20 mouse cellular contexts compared by ENCODE assay signal in the genomic region with DNA sequence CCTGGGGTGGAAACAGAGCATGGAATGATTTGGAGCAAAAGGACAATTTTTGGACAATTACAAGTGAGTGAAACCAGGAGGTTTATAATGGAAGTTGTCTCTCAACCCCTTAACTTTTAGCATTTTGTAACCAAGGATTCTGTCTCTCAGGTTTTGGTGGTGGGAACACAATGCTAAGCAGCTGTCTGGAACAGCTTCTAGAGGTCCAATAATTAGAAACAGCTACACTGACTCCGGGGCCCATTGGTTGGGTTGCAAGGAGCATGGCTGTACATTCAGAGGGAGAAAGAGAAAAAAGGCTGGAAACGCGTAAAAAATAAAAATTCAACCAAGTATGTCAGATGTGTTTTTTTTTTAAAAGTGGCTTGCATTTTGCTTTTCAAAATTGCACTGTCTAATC. TPM values are rescaled to one million over a fixed set of nuclear protein-coding genes. Genes with fewer than 3 reads are reported as not detected.
A peak's percentile ranks its signal among the peaks of the same experiment; 100 is the strongest.
DNase-seq lines count a peak whose midpoint lies in the region; ATAC-seq lines count a peak whose summit lies in the region.
"Had no signal": no experiment of that assay in that cellular context is flagged by ENCODE, and none has a peak within 500 bp of the region (broad histone marks: within the 10 kb centered on the region; RNA-seq: fewer than 3 reads in every experiment).

No protein-coding gene starts in this region.

- no peak for ATAC-seq in embryonic facial prominence, embryonic 13.5 days (ENCODE audit: insufficient number of reproducible peaks, insufficient read depth, low FRiP score, low TSS enrichment, low read depth)
- ATAC-seq in limb, embryonic 15.5 days (ENCODE audit: insufficient number of reproducible peaks, low FRiP score, low TSS enrichment, low read depth), result no peak
- ATAC-seq in forebrain, embryonic 14.5 days, result no peak
- ATAC-seq: activated CD4-positive, CD25-positive, alpha-beta regulatory T cell, adult 4 months; forebrain, embryonic 13.5 days; intestine, embryonic 16.5 days; Patski had no signal

- peaks cover 19% of the 10 kb centered on the region for H3K4me1 ChIP-seq in embryonic facial prominence, embryonic 10.5 days
- peaks cover 35% of the 10 kb centered on the region for H3K4me1 ChIP-seq in embryonic facial prominence, embryonic 13.5 days
- H3K4me1 ChIP-seq in limb, embryonic 10.5 days, result peaks cover 18% of the 10 kb centered on the region
- H3K4me1 ChIP-seq in limb, embryonic 15.5 days, result peaks cover 16% of the 10 kb centered on the region
- no peaks in the 10 kb centered on the region for H3K4me1 ChIP-seq in forebrain, embryonic 14.5 days (ENCODE audit: control insufficient read depth, insufficient read depth, low read length)
- H3K4me1 ChIP-seq: forebrain, embryonic 13.5 days; heart, embryonic 12.5 days; hindbrain, embryonic 10.5 days had no signal

- no peak overlapping the region for H3K4me3 ChIP-seq in embryonic facial prominence, embryonic 10.5 days
- H3K4me3 ChIP-seq in embryonic facial prominence, embryonic 13.5 days, result no peak overlapping the region
- H3K4me3 ChIP-seq in limb, embryonic 10.5 days, result no peak overlapping the region
- no peak overlapping the region for H3K4me3 ChIP-seq in limb, embryonic 15.5 days
- H3K4me3 ChIP-seq in forebrain, embryonic 14.5 days (ENCODE audit: low read depth, low read length), result no peak overlapping the region
- H3K4me3 ChIP-seq: forebrain, embryonic 13.5 days; heart, embryonic 12.5 days; hindbrain, embryonic 10.5 days had no signal

- H3K9me3 ChIP-seq in embryonic facial prominence, embryonic 10.5 days, result no peaks in the 10 kb centered on the region
- H3K9me3 ChIP-seq in embryonic facial prominence, embryonic 13.5 days, result no peaks in the 10 kb centered on the region
- H3K9me3 ChIP-seq in limb, embryonic 10.5 days (replicated peaks), result no peaks in the 10 kb centered on the region
- H3K9me3 ChIP-seq in limb, embryonic 15.5 days, result no peaks in the 10 kb centered on the region
- no peaks in the 10 kb centered on the region for H3K9me3 ChIP-seq in forebrain, embryonic 14.5 days (replicated peaks; ENCODE audit: control insufficient read depth, low read length)
- H3K9me3 ChIP-seq: forebrain, embryonic 13.5 days; heart, embryonic 12.5 days; hindbrain, embryonic 10.5 days had no signal

- H3K27ac ChIP-seq in embryonic facial prominence, embryonic 10.5 days (replicated peaks), result no peak overlapping the region
- peak overlapping the region; percentile 84 for H3K27ac ChIP-seq in embryonic facial prominence, embryonic 13.5 days
- 0 out of 2 replicates have a peak overlapping the region, but pooled peaks have one; percentile 25 for H3K27ac ChIP-seq in limb, embryonic 10.5 days
- peak overlapping the region; percentile 48 for H3K27ac ChIP-seq in limb, embryonic 15.5 days
- H3K27ac ChIP-seq in forebrain, embryonic 14.5 days (ENCODE audit: low read depth, low read length), result no peak overlapping the region
- H3K27ac ChIP-seq: forebrain, embryonic 13.5 days; hindbrain, embryonic 10.5 days; hindbrain, embryonic 14.5 days had no signal

- peak; percentile 36 for DNase-seq in embryonic facial prominence, embryonic 10.5 days (ENCODE audit: low spot score)
- DNase-seq in limb, embryonic 10.5 days (ENCODE audit: low spot score), result no peak
- no peak for DNase-seq in cerebellum, postnatal 4 days (ENCODE audit: low spot score in 2 of 2)
- no peak for DNase-seq in cerebellum, adult 8-10 months
- DNase-seq in forebrain, embryonic 14.5 days (ENCODE audit: low spot score), result no peak
- DNase-seq: adrenal gland, postnatal 25 days; cerebellum, adult 18-20 months; cerebellum, postnatal 10 days; gastrocnemius, postnatal 14 days had no signal

- H3K27me3 ChIP-seq in embryonic facial prominence, embryonic 10.5 days (replicated peaks; ENCODE audit: low read depth, poor library complexity, severe bottlenecking), result peaks cover 16% of the 10 kb centered on the region
- peaks cover 15% of the 10 kb centered on the region for H3K27me3 ChIP-seq in embryonic facial prominence, embryonic 13.5 days
- H3K27me3 ChIP-seq in limb, embryonic 10.5 days (ENCODE audit: low read depth, poor library complexity, severe bottlenecking), result peaks cover 23% of the 10 kb centered on the region
- peaks cover 1% of the 10 kb centered on the region for H3K27me3 ChIP-seq in limb, embryonic 15.5 days
- H3K27me3 ChIP-seq in forebrain, embryonic 14.5 days (replicated peaks; ENCODE audit: control insufficient read depth, insufficient read depth, low read length), result no peaks in the 10 kb centered on the region
- H3K27me3 ChIP-seq: Patski had no signal

- H3K9ac ChIP-seq in embryonic facial prominence, embryonic 13.5 days, result no peak overlapping the region
- no peak overlapping the region for H3K9ac ChIP-seq in limb, embryonic 15.5 days
- no peak overlapping the region for H3K9ac ChIP-seq in forebrain, embryonic 14.5 days (ENCODE audit: low read length)
- H3K9ac ChIP-seq: forebrain, embryonic 13.5 days; heart, embryonic 12.5 days; hindbrain, embryonic 14.5 days had no signal

- 68% methylated on average over 3 of the region's 3 CpGs for WGBS in embryonic facial prominence, embryonic 10.5 days
- WGBS in embryonic facial prominence, embryonic 13.5 days, result 24% methylated on average over 3 of the region's 3 CpGs
- 63% methylated on average over 3 of the region's 3 CpGs for WGBS in limb, embryonic 10.5 days
- WGBS in limb, embryonic 15.5 days, result 26% methylated on average over 3 of the region's 3 CpGs
- WGBS in forebrain, embryonic 14.5 days, result 90% methylated on average over 3 of the region's 3 CpGs

- H3K36me3 ChIP-seq in embryonic facial prominence, embryonic 10.5 days (replicated peaks), result no peaks in the 10 kb centered on the region
- H3K36me3 ChIP-seq in embryonic facial prominence, embryonic 13.5 days, result no peaks in the 10 kb centered on the region
- no peaks in the 10 kb centered on the region for H3K36me3 ChIP-seq in limb, embryonic 10.5 days
- H3K36me3 ChIP-seq in limb, embryonic 15.5 days, result no peaks in the 10 kb centered on the region
- H3K36me3 ChIP-seq in forebrain, embryonic 14.5 days (ENCODE audit: control insufficient read depth, insufficient read depth, low read length), result no peaks in the 10 kb centered on the region
- H3K36me3 ChIP-seq: heart, embryonic 12.5 days; hindbrain, embryonic 10.5 days had no signal

- peak overlapping the region; percentile 29; the same call in 1 of the 2 replicates for H3K4me2 ChIP-seq in embryonic facial prominence, embryonic 13.5 days
- H3K4me2 ChIP-seq in limb, embryonic 15.5 days, result no peak overlapping the region
- no peak overlapping the region for H3K4me2 ChIP-seq in forebrain, embryonic 14.5 days (ENCODE audit: low read length)
- H3K4me2 ChIP-seq: forebrain, embryonic 13.5 days; heart, embryonic 12.5 days; hindbrain, embryonic 14.5 days had no signal

RNA-seq across cellular contexts. Expression of a gene that starts 40.4 kb away (rescaled TPM):
- 2.6 and 4.9 TPM in 2 replicates for polyA plus RNA-seq in embryonic facial prominence, embryonic 10.5 days (2016; fragmentation: Nextera tagmentation; extraction: Ambion mirVana)
- polyA plus RNA-seq in embryonic facial prominence, embryonic 13.5 days (2015; fragmentation: Nextera tagmentation; extraction: Ambion mirVana), result 0.63 and 0.76 TPM in 2 replicates
- polyA plus RNA-seq in limb, embryonic 10.5 days (2016; fragmentation: Nextera tagmentation; extraction: Ambion mirVana), result 1.1 and 1.2 TPM in 2 replicates
- 0.56 and 0.61 TPM in 2 replicates for polyA plus RNA-seq in limb, embryonic 15.5 days (2015; fragmentation: Nextera tagmentation; extraction: Ambion mirVana)
- polyA plus RNA-seq in forebrain, embryonic 14.5 days (2014; fragmentation: Nextera tagmentation; extraction: Ambion mirVana), result 2.3 and 2.8 TPM in 2 replicates
- polyA plus RNA-seq: activated CD4-positive, CD25-positive, alpha-beta regulatory T cell, adult 4 months; frontal cortex, adult 2 months; heart, embryonic 16.5 days had no signal

RNA-seq across cellular contexts. Expression of a gene that starts 50.5 kb away (rescaled TPM):
- polyA plus RNA-seq in embryonic facial prominence, embryonic 10.5 days (2016; fragmentation: Nextera tagmentation; extraction: Ambion mirVana), result 3.6 and 4.0 TPM in 2 replicates
- 4.6 and 5.4 TPM in 2 replicates for polyA plus RNA-seq in embryonic facial prominence, embryonic 13.5 days (2015; fragmentation: Nextera tagmentation; extraction: Ambion mirVana)
- polyA plus RNA-seq in limb, embryonic 10.5 days (2016; fragmentation: Nextera tagmentation; extraction: Ambion mirVana), result 1.7 and 2.6 TPM in 2 replicates
- polyA plus RNA-seq in limb, embryonic 15.5 days (2015; fragmentation: Nextera tagmentation; extraction: Ambion mirVana), result 18.5 and 24.2 TPM in 2 replicates
- 9.3 and 18.6 TPM in 2 replicates for polyA plus RNA-seq in forebrain, embryonic 14.5 days (2014; fragmentation: Nextera tagmentation; extraction: Ambion mirVana)
- polyA plus RNA-seq: activated CD4-positive, CD25-positive, alpha-beta regulatory T cell, adult 4 months; Patski had no signal

Comparison
In these comparisons a context has a peak if more than half of its experiments do, and no peak if none do; other contexts are left out.
1. H3K27ac ChIP-seq: peak in embryonic facial prominence, embryonic 13.5 days (single experiment), limb, embryonic 10.5 days (single experiment) and limb, embryonic 15.5 days (single experiment); none in embryonic facial prominence, embryonic 10.5 days (single experiment) and forebrain, embryonic 14.5 days (single experiment).